Mouse (Mus musculus) kidney, adult 2 months (tissue): ENCODE results near the gene Mars2. TPM values are rescaled to one million over a fixed set of nuclear protein-coding genes. Genes with fewer than 3 reads are reported as not detected.

Experiments
- DNase-seq: peaks from one replicate; pipeline ENCODE4 v3.0.0; 2021
- H3K27ac ChIP-seq: fragments of 200-500 bp; 2 replicates; pipeline ENCODE4 v1.5.1; 2012; ENCODE audit warnings: low read depth, low read length, control low read depth, inconsistent platforms; ENCODE audit not compliant: insufficient read depth
- H3K27me3 ChIP-seq: fragments of 200-500 bp; replicated peaks from 2 replicates; pipeline ENCODE4 v1.6.1; 2012; ENCODE audit warnings: mild to moderate bottlenecking, moderate library complexity, low read length, inconsistent platforms; ENCODE audit not compliant: control insufficient read depth, insufficient read depth
- H3K36me3 ChIP-seq: fragments of 200-500 bp; 2 replicates; pipeline ENCODE4 v1.6.1; 2012; ENCODE audit warnings: mild to moderate bottlenecking, moderate library complexity, low read length, inconsistent platforms; ENCODE audit not compliant: control insufficient read depth, insufficient read depth
- H3K4me1 ChIP-seq: fragments of 200-500 bp; 2 replicates; pipeline ENCODE4 v1.6.1; 2011; ENCODE audit warnings: low read length; ENCODE audit not compliant: control insufficient read depth, insufficient read depth
- H3K4me3 ChIP-seq: fragments of 200-500 bp; 2 replicates; pipeline ENCODE4 v1.5.1; 2011; ENCODE audit warnings: mild to moderate bottlenecking, low read depth, low read length, control low read depth; ENCODE audit not compliant: insufficient read depth
- CTCF ChIP-seq: fragments of 200-500 bp; conservative IDR thresholded peaks from 2 replicates; pipeline ENCODE4 v1.5.1; 2011; ENCODE audit warnings: low read depth, mild to moderate bottlenecking, control low read depth, low read length, moderate library complexity, mixed read lengths; ENCODE audit not compliant: insufficient read depth, insufficient read length
- POLR2A ChIP-seq: fragments of 200-500 bp; IDR thresholded peaks from one replicate; pipeline ENCODE4 v1.6.1; 2011; ENCODE audit warnings: low read depth, low read length, control low read depth
- WGBS: fragments of 180-500 bp; shearing (Covaris S2); methylation state at CpG from one replicate; pipeline ENCODE4 v1.1.7; 2018; 5-methylcytosine and 5-hydroxymethylcytosine counted together
- polyA plus RNA-seq: library from polyadenylated mRNA; depleted of rRNA; stranded (reverse); fragments of >200 nt; gene quantifications from 2 replicates; pipeline ENCODE4 v1.2.3, GENCODE M21; 2012; rRNA removed

The Mars2 gene
- polyA plus RNA-seq = 1.6 and 1.9 TPM in 2 replicates

DNA sequence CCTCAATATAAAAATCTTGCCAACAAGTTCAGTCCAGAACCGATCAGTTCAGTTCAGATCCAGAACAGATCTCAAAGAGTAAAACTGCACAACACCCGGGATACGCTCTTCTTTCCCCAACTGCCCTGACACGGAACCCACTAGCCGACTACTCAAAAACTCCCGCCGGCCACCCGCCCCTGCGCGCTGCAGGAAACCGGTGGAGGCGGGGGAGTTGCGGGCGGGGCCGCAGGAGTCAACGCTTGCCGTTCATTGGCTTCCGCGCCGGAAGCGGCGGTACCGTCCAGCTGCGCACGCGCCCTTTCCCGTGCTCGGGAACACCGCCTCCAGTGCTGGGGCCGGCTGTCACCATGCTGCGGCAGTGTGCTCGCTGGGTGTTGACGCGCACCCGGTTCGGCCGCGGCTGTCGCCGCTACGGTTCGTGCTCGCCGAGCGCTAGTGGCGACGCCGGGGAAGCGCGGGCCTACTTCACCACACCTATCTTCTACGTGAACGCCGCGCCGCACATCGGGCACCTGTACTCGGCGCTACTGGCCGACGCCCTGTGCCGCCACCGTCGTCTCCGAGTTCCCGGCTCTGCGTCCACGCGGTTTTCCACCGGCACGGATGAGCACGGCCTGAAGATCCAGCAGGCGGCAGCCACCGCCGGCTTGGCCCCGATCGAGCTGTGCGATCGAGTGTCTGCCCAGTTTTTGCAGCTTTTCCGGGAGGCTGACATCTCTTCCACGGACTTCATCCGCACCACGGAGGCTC is at the start of gene Mars2:
TSS of gene Mars2 (plus strand) at position 288 of the 753 bp plus-strand sequence.
- WGBS = under 1% methylated on average over 82 of the region's 82 CpGs
- Histone ChIP-seq H3K4me1 (peaks cover 11% of the 10 kb centered on the region), H3K27me3 (no peaks in the 10 kb centered on the region), H3K27ac (no peak within 1 kb of the TSS), H3K36me3 (no peaks in the 10 kb centered on the region; the same call in 1 of the 2 replicates), H3K4me3 (peak within 1 kb of the TSS; percentile 70)
- TF ChIP-seq CTCF (no peak), POLR2A (peak; percentile 66)
- DNase-seq = peak; percentile 97

DNA sequence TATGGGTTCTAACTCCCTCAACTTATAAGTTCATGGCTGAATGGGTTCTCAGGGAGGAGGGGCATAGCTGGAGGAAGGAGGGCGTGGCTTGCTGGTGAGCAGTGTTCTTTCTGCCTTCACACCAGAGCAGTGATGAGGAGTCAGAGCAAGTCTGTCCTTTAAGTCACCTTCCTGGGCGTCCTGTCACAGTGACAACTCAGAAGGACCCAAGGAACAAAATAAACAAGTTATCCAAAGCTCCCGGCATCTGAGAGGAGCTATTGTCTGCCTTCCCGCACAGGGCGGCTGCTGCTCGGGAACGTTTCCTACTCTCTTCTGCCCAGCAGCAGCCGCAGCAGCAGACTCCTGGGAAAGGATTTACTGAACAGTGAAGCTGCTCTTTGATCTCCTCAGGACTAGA is 45.0 kb upstream of the Mars2 start:
- Histone ChIP-seq H3K4me3 (no peak overlapping the region), H3K27me3 (no peaks in the 10 kb centered on the region), H3K27ac (no peak overlapping the region), H3K4me1 (peaks cover 5% of the 10 kb centered on the region; the same call in 1 of the 2 replicates), H3K36me3 (no peaks in the 10 kb centered on the region)
- TF ChIP-seq CTCF = no peak
- TF ChIP-seq POLR2A = no peak
- peak; percentile 20 for DNase-seq
- WGBS = 21% methylated on average over 8 of the region's 8 CpGs

DNA sequence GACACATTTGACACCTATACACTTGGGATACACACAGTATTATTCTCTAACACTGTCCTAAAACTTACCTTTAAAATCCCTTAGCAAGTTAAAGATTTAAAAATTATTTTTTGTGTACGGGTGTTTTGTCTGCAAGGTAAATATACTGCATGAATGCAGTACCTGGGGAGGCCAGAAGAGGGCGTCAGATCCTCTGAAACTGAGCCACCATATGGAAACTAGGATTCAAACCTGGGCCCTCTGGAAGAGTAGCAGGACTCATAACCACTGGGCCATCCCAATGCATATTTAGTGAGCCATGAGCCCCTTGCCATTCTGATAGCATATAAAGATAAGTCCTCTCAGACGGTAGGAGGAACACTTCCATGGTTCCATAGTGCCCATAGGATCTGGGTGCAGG is 44.2 kb upstream of the Mars2 start:
- H3K27me3 ChIP-seq = no peaks in the 10 kb centered on the region
- 49% methylated on average over 3 of the region's 3 CpGs for WGBS
- peak overlapping the region; percentile 59 for H3K27ac ChIP-seq

DNA sequence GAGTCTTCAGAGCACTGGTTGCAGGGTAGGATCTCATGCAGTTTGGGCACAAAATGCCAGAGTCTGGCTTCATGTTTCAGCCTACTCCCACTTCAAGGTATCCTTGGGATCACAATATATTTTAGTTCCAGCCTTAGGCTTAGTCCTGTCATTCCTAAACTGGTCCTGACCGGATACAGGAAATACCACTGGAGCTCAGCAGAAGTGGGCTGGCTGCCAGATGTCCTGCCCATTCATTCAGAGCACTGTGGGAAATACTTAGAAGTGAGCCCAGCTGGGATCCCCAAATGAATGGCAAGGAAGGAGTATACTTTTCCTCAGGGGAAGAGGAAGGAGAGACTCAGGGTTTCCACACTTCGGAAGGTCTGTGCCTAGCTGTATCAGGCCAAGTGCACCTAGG is 43.7 kb upstream of the Mars2 start:
- TF ChIP-seq CTCF (no peak), POLR2A (no peak)
- peak; percentile 91 for DNase-seq
- WGBS = 27% methylated on average over 2 of the region's 2 CpGs
- H3K4me3 ChIP-seq = no peak overlapping the region
- no peaks in the 10 kb centered on the region for H3K36me3 ChIP-seq
- no peaks in the 10 kb centered on the region for H3K27me3 ChIP-seq
- H3K27ac ChIP-seq = peak overlapping the region; percentile 59
- peaks cover 5% of the 10 kb centered on the region; the same call in 1 of the 2 replicates for H3K4me1 ChIP-seq

More for the DNA sequence above, 44.2 kb upstream of the Mars2 start:
- peak; percentile 26 for DNase-seq
- TF ChIP-seq CTCF (peak; percentile 43), POLR2A (no peak)
- Histone ChIP-seq H3K36me3 (no peaks in the 10 kb centered on the region), H3K4me1 (peaks cover 5% of the 10 kb centered on the region; the same call in 1 of the 2 replicates), H3K4me3 (no peak overlapping the region)

DNA sequence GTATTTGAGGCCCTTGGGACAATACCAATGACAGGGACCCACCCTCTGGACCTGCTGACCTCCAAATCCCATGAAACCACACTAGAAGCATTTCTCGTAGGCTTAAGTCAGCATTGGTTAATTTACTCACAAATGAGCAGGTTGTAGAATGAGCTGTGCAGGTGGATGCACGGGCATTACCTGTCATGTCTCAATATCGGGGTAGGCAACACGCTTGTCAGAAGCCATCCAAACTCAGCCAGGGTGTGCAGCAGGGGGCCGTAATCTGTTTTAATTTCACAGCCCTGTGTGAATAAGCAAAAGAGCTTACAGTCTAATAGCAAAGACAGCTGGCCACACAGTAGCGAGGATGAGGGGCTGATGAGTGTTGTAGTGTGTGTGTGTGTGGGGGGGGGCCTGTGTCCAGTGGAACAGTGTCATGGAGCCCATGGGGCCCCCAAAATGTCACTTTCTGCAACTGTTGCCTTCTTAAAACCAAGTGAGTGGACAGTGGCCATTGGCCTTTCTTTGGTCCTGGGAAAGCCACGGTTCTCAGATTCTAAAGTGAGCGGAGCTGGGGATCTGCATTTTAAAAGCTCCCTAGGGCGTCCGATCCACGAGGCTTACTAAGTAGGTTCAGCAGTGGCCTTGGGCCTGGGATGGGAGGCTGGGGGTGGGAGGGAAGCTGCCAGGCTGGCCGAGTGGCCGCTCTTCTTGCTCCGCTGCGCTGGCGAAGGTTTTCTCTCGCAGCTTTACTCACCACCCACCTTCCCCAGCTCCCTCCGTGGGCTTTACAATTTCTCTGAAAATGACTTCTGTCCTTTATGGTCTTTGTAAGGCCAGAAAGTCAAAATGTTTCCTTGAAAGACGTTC is 42.7 kb upstream of the Mars2 start:
- TF ChIP-seq CTCF (no peak), POLR2A (no peak)
- Histone ChIP-seq H3K4me1 (peaks cover 5% of the 10 kb centered on the region; the same call in 1 of the 2 replicates), H3K4me3 (no peak overlapping the region), H3K36me3 (no peaks in the 10 kb centered on the region), H3K27me3 (no peaks in the 10 kb centered on the region), H3K27ac (no peak overlapping the region)
- WGBS = 78% methylated on average over 19 of the region's 19 CpGs
- no peak for DNase-seq

DNA sequence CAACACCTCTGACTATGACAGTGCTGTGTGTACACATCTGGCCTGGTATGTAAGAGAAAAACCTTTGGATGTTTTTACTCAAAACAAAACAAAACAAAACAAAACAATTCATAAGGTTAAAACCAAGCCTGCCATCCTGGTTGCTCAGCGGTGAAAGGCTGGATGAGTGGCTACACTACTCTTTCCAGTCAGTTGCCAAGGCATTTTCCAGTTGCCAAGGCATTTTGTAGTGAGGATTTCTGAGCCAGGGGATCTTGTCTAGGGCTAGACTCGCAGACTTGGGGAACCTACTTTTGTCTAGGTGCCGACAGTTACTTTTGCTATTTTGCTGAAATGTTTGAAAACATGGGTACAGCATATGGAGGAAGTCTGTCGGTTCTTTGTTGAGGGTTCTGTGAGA is 42.0 kb upstream of the Mars2 start:
- Histone ChIP-seq H3K4me1 (peaks cover 5% of the 10 kb centered on the region; the same call in 1 of the 2 replicates), H3K4me3 (no peak overlapping the region), H3K27ac (no peak overlapping the region), H3K36me3 (no peaks in the 10 kb centered on the region), H3K27me3 (no peaks in the 10 kb centered on the region)
- TF ChIP-seq POLR2A = no peak
- TF ChIP-seq CTCF = no peak
- no peak for DNase-seq
- WGBS = 91% methylated on average over 4 of the region's 4 CpGs

DNA sequence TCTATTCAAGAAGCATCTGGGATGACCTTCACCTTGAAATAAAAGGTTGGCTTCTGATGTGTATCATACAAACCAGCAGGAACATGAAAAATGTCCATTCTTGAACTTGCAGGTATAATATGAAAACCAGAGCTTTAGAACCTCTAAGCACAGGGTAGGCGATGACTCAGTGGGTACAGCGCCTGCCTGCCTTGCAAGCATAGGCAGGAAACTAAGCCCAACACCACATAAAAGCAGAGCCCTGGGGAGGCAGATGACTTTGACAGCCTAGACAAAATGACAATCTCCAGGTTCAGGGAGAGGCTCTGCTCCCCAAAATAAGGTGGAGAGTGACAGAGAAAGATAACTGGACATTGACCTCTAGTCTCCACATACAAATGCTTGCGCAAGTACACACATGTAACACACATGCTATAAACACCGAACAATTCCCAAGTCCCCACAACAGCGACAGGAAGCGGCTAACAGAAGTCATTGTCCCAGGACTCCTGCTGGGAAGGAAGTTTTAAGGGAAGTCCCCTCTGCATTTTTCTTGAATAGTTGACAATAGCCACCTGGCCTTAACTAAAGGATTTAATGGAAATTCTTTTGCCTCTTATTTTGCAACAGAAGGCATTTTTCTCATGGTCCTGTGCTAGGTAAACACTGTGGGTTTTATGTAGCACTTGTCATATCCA is 40.5 kb upstream of the Mars2 start:
- peaks cover 5% of the 10 kb centered on the region; the same call in 1 of the 2 replicates for H3K4me1 ChIP-seq
- H3K4me3 ChIP-seq = no peak overlapping the region
- DNase-seq = no peak
- H3K27me3 ChIP-seq = no peaks in the 10 kb centered on the region
- 70% methylated on average over 6 of the region's 6 CpGs for WGBS
- no peaks in the 10 kb centered on the region for H3K36me3 ChIP-seq
- no peak overlapping the region for H3K27ac ChIP-seq
- TF ChIP-seq POLR2A (no peak), CTCF (no peak)
